Mouse (Mus musculus): Measurements from ENCODE around the gene Rasgef1c. TPM values are rescaled to one million over a fixed set of nuclear protein-coding genes. Genes with fewer than 3 reads are reported as not detected.

Rasgef1c gene
- polyA plus RNA-seq, 1 experiment from 2014 or later, result 10.9 TPM

DNA sequence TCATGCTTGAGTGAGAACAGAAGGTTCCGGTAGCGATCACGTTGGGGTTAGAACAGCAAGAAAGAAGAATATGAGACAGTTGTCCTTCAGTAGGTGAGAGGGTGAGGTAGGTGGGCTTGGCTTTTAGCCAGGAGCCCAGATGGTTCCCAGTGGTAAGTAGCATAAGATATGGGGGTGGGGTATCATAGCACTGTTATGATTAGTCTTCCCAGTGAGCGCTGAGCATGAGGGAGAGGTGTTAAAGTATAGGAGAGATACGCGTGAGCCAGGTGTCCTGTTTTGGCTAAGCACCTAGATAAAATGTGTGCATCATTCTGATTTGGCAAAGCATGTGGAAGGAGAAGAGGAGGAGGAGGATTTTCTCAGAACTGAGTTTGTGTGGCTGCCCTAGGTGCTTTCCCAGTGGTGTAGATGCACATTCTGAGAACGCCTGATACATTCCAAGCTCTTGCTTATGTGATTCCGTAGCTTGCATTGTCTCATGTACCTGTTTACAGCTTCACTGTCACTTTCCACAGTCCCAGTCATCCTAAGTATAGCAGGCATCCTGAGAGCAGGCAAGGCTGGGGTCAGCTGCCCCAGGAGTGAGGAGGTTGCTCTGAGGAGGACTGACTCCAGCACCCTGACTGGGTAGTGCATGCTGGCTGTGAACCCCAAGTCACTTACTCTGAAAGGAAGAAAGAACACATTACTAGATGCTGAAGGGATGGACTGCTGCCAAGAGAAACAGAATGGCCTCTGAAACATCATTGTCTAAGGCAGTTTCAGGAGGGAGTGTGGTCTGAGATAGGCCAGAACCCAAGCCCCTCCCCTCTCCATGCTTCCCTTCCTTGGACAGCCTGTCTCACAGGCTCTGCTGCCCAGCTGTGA, 24.5 kb upstream of the Rasgef1c start:
- peaks cover 3% of the 10 kb centered on the region; the same call in 1 of the 2 replicates for H3K36me3 ChIP-seq (ENCODE audit: control insufficient read depth, insufficient read depth, low read length)
- H3K27ac ChIP-seq (ENCODE audit: low read depth, low read length), result no peak overlapping the region
- no peak overlapping the region for H3K9ac ChIP-seq (ENCODE audit: low read length)
- no peak overlapping the region for H3K4me3 ChIP-seq (ENCODE audit: low read depth, low read length)
- ATAC-seq (ENCODE audit: insufficient read depth, low FRiP score, low TSS enrichment), result no peak
- no peak overlapping the region for H3K4me2 ChIP-seq (ENCODE audit: low read depth)
- 92% methylated on average over 8 of the region's 8 CpGs for WGBS
- no peaks in the 10 kb centered on the region for H3K9me3 ChIP-seq (ENCODE audit: control insufficient read depth, low read length)
- no peaks in the 10 kb centered on the region for H3K27me3 ChIP-seq (ENCODE audit: control insufficient read depth, insufficient read depth, low read length)
- DNase-seq (ENCODE audit: low spot score), result peak; percentile 33
- no peaks in the 10 kb centered on the region for H3K4me1 ChIP-seq (ENCODE audit: control insufficient read depth, insufficient read depth, low read length)

DNA sequence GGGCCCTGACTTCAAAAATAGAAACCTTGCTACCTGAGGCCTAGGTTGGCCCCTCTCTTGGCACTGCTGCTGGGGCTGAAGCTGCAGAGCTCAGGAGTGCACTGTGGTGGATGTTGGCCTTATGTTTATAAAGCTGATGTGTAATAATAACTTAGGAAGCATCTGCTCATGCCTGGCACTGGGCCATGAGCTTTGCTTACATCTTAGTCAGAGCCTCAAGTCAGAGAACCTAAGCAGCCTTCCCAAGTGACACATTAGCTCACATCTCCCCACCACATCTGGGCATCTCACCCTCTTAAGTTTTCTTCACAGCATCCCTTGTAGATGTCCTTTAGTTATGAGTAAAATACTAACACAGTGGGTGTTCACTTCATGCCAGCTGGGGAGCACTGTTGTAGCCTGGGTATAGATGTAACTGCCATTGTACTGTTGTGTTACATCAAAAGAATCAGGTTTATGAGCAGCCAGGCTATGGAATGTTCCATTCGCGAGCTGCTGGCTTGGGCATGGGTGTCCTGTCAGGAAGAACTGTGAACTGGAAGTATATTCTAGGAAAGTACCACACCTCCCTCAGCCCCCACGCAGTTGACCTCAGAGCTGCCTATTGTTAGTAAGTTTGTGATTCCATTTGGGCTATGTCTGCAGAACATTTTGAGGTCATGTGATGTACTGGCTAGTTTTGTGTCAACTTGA, 21.5 kb upstream of the Rasgef1c start:
- DNase-seq (ENCODE audit: low spot score) (no peak), ATAC-seq (ENCODE audit: insufficient read depth, low FRiP score, low TSS enrichment) (no peak)
- Histone ChIP-seq H3K4me1 (ENCODE audit: control insufficient read depth, insufficient read depth, low read length) (no peaks in the 10 kb centered on the region), H3K9ac (ENCODE audit: low read length) (no peak overlapping the region), H3K4me2 (ENCODE audit: low read depth) (no peak overlapping the region), H3K9me3 (ENCODE audit: control insufficient read depth, low read length) (no peaks in the 10 kb centered on the region), H3K36me3 (ENCODE audit: control insufficient read depth, insufficient read depth, low read length) (peaks cover 3% of the 10 kb centered on the region; the same call in 1 of the 2 replicates), H3K4me3 (ENCODE audit: low read depth, low read length) (no peak overlapping the region), H3K27ac (ENCODE audit: low read depth, low read length) (no peak overlapping the region), H3K27me3 (ENCODE audit: control insufficient read depth, insufficient read depth, low read length) (no peaks in the 10 kb centered on the region)
- 92% methylated on average over 3 of the region's 3 CpGs for WGBS

DNA sequence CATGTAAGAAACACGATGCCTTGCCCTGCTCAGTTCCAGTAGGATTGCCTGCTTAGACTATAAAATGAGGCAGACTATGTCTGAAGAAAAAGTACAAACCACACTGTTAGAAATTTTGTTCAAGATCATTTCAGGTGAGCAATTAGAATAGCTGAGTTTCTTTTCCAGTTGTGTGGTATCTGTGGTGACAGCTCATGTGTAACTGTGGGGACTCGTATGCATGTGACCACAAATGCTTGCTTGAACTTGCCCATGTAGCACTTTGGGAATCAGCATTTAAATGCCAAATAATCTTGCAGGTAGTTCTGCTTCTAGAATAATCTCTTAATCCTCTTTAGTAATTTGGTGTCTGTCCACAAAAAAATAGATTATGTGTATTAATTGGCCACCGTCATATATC, 18.2 kb upstream of the Rasgef1c start:
- no peak for DNase-seq (ENCODE audit: low spot score)
- Histone ChIP-seq H3K4me3 (ENCODE audit: low read depth, low read length) (no peak overlapping the region), H3K36me3 (ENCODE audit: control insufficient read depth, insufficient read depth, low read length) (peaks cover 2% of the 10 kb centered on the region; the same call in 1 of the 2 replicates), H3K27ac (ENCODE audit: low read depth, low read length) (no peak overlapping the region), H3K4me1 (ENCODE audit: control insufficient read depth, insufficient read depth, low read length) (no peaks in the 10 kb centered on the region), H3K4me2 (ENCODE audit: low read depth) (no peak overlapping the region), H3K9ac (ENCODE audit: low read length) (no peak overlapping the region), H3K9me3 (ENCODE audit: control insufficient read depth, low read length) (no peaks in the 10 kb centered on the region), H3K27me3 (ENCODE audit: control insufficient read depth, insufficient read depth, low read length) (no peaks in the 10 kb centered on the region)
- no peak for ATAC-seq (ENCODE audit: insufficient read depth, low FRiP score, low TSS enrichment)
- 95% methylated on average over 3 of the region's 3 CpGs for WGBS

DNA sequence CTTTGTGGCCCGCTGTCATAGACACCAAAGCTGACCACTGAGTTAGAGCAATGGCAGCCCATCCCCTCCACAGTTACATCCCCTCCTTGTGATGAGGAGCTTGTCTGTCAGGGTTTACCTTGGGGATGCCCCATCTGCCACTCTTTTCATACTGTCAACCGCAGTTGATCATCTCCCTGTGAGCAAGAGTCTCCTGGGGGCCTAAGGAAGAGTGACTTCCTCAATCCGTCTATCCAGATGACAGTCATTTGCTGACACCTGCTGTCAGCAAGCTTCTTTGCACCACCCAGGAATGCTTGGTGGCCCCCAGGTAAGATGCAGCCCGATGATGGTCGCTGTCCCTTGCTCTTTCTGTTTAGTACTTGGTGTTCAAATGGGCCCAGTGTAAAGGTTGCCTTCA, 13.2 kb upstream of the Rasgef1c start:
- Histone ChIP-seq H3K4me3 (ENCODE audit: low read depth, low read length) (no peak overlapping the region), H3K9me3 (ENCODE audit: control insufficient read depth, low read length) (no peaks in the 10 kb centered on the region), H3K36me3 (ENCODE audit: control insufficient read depth, insufficient read depth, low read length) (no peaks in the 10 kb centered on the region), H3K27ac (ENCODE audit: low read depth, low read length) (no peak overlapping the region), H3K4me2 (ENCODE audit: low read depth) (no peak overlapping the region), H3K4me1 (ENCODE audit: control insufficient read depth, insufficient read depth, low read length) (no peaks in the 10 kb centered on the region), H3K27me3 (ENCODE audit: control insufficient read depth, insufficient read depth, low read length) (no peaks in the 10 kb centered on the region), H3K9ac (ENCODE audit: low read length) (no peak overlapping the region)
- WGBS, result 82% methylated on average over 5 of the region's 5 CpGs
- no peak for DNase-seq (ENCODE audit: low spot score)
- ATAC-seq (ENCODE audit: insufficient read depth, low FRiP score, low TSS enrichment), result no peak

DNA sequence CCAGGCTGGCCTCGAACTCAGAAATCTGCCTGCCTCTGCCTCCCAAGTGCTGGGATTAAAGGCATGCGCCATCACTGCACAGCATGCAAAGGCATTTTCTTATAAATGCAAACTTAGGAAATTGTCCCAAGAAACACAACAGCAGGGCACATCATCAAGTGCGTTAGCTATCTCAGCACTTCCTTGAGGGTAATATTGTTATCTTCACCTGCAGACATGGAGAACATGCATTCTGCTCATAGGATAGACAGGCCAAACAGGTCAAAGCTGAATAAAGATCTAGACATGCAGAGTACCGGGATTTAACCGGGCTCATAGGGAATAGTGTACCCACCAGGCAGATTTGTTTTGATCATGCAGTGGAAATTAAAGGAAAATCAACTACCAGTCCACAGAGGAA, 9.6 kb upstream of the Rasgef1c start:
- no peak overlapping the region for H3K27ac ChIP-seq (ENCODE audit: low read depth, low read length)
- H3K9ac ChIP-seq (ENCODE audit: low read length), result no peak overlapping the region
- H3K4me3 ChIP-seq (ENCODE audit: low read depth, low read length), result no peak overlapping the region
- H3K9me3 ChIP-seq (ENCODE audit: control insufficient read depth, low read length), result no peaks in the 10 kb centered on the region
- DNase-seq (ENCODE audit: low spot score) (no peak), ATAC-seq (ENCODE audit: insufficient read depth, low FRiP score, low TSS enrichment) (no peak)
- no peaks in the 10 kb centered on the region for H3K36me3 ChIP-seq (ENCODE audit: control insufficient read depth, insufficient read depth, low read length)
- no peaks in the 10 kb centered on the region for H3K27me3 ChIP-seq (ENCODE audit: control insufficient read depth, insufficient read depth, low read length)
- H3K4me2 ChIP-seq (ENCODE audit: low read depth), result no peak overlapping the region
- H3K4me1 ChIP-seq (ENCODE audit: control insufficient read depth, insufficient read depth, low read length), result no peaks in the 10 kb centered on the region
- WGBS, result 94% methylated on average over 5 of the region's 5 CpGs

DNA sequence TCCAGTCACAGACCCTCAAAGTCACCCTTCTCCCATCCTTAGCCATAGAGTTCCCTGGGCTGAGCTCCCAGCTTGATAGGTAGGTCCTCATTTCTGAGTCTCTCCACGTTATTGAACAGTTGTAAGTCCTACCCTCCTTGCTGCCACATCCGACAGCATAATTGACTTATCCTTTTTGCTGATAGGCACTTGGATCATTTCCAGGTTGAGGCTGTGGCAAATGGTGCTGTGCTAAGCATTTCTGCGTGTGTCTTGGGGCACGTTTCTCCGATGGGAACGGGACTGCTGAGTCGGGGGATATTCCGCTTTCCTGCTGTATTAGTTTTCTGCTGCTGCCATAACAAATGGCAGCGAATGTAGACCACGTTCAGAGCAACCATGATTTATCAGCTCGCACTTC, 7.8 kb upstream of the Rasgef1c start:
- 84% methylated on average over 11 of the region's 11 CpGs for WGBS
- Histone ChIP-seq H3K36me3 (ENCODE audit: control insufficient read depth, insufficient read depth, low read length) (no peaks in the 10 kb centered on the region), H3K4me3 (ENCODE audit: low read depth, low read length) (no peak overlapping the region)

DNA sequence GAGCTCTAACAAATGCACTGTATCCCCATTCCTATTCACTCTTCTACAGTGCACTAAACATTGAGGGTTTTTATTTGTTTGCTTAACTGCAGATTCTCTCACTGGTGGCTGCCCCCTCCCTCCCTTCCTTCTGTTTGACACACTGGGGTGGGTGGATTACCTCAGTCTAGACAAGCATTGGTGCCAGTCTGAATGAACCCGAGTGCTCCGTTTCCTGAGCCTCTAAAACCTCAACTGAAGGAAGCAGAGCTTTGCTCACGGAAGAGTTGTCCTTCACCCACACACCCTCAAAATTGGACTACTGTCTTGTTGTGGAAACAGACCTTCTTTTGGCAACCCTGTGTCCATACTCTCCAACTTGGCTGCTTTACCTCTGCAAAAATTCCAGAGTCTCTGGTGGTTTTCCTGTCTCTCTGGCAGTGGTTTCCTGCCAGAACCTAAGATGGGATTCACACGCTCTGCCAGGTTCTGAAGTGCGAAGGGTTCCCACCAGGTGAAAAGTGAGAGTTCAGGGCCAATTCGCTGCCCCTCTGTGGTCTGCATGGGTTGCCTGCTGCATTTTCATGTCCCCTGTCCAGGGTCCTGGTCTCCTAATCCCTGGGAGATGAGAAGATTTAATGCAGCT, 5.6 kb upstream of the Rasgef1c start:
- no peak for DNase-seq (ENCODE audit: low spot score)
- no peak for ATAC-seq (ENCODE audit: insufficient read depth, low FRiP score, low TSS enrichment)
- WGBS, result 72% methylated on average over 6 of the region's 6 CpGs

More for the DNA sequence above, 7.8 kb upstream of the Rasgef1c start:
- Histone ChIP-seq H3K9ac (ENCODE audit: low read length) (no peak overlapping the region), H3K9me3 (ENCODE audit: control insufficient read depth, low read length) (no peaks in the 10 kb centered on the region), H3K27me3 (ENCODE audit: control insufficient read depth, insufficient read depth, low read length) (no peaks in the 10 kb centered on the region), H3K4me2 (ENCODE audit: low read depth) (no peak overlapping the region), H3K4me1 (ENCODE audit: control insufficient read depth, insufficient read depth, low read length) (no peaks in the 10 kb centered on the region), H3K27ac (ENCODE audit: low read depth, low read length) (no peak overlapping the region)
- DNase-seq (ENCODE audit: low spot score) (no peak), ATAC-seq (ENCODE audit: insufficient read depth, low FRiP score, low TSS enrichment) (no peak)

DNA sequence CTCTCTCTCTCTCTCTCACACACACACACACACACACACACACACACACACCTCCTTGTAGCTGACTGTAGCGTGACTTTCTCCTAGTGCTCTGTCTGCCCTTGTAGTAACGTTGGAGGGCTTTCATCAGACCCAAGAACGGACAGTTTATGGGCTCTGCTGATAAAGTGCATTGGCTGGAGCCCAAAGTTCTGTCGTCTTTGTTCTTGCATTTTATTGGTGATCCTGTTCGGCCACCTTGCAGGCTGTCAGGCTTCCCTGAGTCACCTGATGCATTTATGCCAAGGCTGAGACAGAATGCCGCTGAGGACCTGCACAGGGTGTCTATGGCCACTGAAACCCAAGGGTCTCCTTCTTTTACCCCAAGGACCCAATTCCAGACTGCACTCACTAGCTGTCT, 1.6 kb upstream of the Rasgef1c start:
- DNase-seq (ENCODE audit: low spot score) (no peak), ATAC-seq (ENCODE audit: insufficient read depth, low FRiP score, low TSS enrichment) (no peak)
- no peaks in the 10 kb centered on the region for H3K36me3 ChIP-seq (ENCODE audit: control insufficient read depth, insufficient read depth, low read length)
- no peaks in the 10 kb centered on the region for H3K4me1 ChIP-seq (ENCODE audit: control insufficient read depth, insufficient read depth, low read length)
- no peak overlapping the region for H3K27ac ChIP-seq (ENCODE audit: low read depth, low read length)
- no peak overlapping the region for H3K4me2 ChIP-seq (ENCODE audit: low read depth)
- peaks cover 21% of the 10 kb centered on the region for H3K27me3 ChIP-seq (ENCODE audit: control insufficient read depth, insufficient read depth, low read length)
- H3K4me3 ChIP-seq (ENCODE audit: low read depth, low read length), result no peak overlapping the region
- 75% methylated on average over 6 of the region's 6 CpGs for WGBS
- H3K9ac ChIP-seq (ENCODE audit: low read length), result no peak overlapping the region
- H3K9me3 ChIP-seq (ENCODE audit: control insufficient read depth, low read length), result no peaks in the 10 kb centered on the region

More for the DNA sequence above, 5.6 kb upstream of the Rasgef1c start:
- Histone ChIP-seq H3K27me3 (ENCODE audit: control insufficient read depth, insufficient read depth, low read length) (peaks cover 3% of the 10 kb centered on the region; the same call in 1 of the 2 replicates), H3K27ac (ENCODE audit: low read depth, low read length) (no peak overlapping the region), H3K9me3 (ENCODE audit: control insufficient read depth, low read length) (no peaks in the 10 kb centered on the region), H3K9ac (ENCODE audit: low read length) (no peak overlapping the region), H3K4me2 (ENCODE audit: low read depth) (no peak overlapping the region), H3K36me3 (ENCODE audit: control insufficient read depth, insufficient read depth, low read length) (no peaks in the 10 kb centered on the region), H3K4me3 (ENCODE audit: low read depth, low read length) (no peak overlapping the region), H3K4me1 (ENCODE audit: control insufficient read depth, insufficient read depth, low read length) (no peaks in the 10 kb centered on the region)

All from neural tube, embryonic 11.5 days (tissue).